Mouse (Mus musculus) right cerebral cortex, postnatal 14 days (tissue): Measurements from ENCODE around the gene Pacs1.
"Not testable (repeated sequence)": the region's sequence is repeated elsewhere in the genome, so short reads cannot be mapped to it uniquely, and the experiment has no call there.

Experiments used
- DNase-seq: peaks from one replicate; pipeline ENCODE4 v3.0.0; 2022

Pacs1 gene

DNA sequence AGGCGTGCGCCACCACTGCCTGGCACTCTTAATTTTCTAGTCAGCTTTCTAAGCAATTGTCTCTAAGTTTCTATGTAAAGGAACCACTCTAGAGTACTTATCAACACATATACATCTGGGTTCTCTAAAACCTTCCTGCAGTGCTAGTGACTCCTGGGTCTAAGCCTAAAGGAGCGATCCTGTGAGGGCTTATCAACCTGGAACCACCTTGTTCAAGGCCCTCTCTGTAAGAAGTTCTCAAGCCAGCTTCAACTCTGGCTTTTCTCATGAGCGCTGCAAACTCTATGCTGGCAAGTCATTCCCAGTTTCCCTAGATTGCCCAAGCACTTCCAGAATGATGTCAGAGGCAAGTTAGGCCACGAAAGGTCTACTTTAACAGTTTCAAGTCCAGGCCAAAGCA, 5.9 kb downstream of the Pacs1 start:
- no peak for DNase-seq

DNA sequence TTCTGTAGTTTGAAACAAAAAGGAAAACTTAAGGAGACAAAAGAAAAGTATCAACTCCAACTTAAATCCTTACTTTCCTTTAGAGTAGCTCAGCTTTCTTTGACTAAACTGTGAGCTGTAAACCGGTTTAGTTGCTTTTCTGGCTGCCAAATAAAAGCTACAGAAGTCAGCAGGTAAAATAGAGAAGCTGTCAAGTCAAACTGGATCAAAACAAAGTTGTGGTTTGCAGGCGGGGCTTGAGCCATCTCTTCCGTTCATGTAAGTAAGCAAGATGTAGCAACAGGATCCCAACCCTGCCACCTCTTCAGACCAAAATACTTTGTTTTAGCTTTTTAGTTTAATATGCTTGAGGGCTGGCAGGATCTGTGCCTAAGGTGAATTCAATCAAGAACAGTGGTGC, 15.8 kb downstream of the Pacs1 start:
- no peak for DNase-seq

DNA sequence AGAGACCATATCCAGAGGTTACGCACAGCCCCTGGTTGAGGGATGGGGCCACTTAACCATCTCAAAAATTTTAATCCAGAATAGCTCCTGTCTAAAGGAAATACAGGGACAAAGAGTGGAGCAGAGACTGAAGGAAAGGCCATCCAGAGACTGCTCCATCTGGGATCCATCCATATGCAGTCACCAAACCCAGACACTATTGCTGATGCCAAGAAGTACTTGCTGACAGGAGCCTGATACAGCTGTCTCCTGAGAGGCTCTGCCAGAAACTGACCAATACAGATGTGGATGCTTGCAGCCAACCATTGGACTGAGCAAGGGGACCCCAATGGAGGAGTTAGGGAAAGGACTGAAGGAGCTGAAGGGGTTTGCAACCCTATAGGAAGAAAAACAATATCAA, 35.9 kb downstream of the Pacs1 start:
- not testable (repeated sequence) for DNase-seq

DNA sequence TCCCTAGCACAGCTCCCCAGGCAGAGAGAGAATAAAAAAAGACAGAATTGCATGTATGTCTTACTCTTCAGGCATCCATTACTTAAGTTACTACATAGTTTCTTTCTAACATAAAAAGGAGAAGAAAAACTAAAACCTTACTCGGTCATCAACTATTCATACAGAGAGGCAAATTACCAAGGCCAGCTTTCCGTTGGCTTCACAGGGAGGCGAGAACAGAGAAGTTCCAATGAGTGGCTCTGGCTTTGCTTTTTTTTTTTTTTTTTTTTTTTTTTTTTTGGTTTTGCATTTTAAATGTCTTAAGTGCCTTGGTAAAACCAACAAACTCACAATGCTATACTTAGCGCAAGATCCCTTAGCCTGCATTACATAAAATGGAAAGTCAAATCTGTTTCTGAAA, 40.2 kb downstream of the Pacs1 start:
- DNase-seq, result no peak

DNA sequence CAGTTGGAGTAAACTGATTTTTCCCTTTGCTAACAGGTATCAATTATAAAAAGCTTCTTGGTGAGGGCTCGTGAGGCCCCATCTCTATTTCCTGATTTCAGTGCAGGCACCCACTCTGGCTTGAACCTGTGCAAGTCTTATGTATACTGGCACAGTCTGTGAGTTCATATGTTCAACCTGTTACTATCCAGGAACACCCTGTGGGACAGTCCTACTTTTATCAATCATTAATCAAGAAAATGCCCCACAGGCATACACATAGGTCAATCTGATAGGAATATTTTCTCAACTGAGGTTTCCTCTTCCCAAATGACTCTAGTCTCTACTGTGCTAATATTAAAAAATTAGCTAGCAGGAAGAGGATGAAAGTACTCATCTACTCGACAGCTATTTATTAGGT, 42.8 kb downstream of the Pacs1 start:
- DNase-seq, result no peak

DNA sequence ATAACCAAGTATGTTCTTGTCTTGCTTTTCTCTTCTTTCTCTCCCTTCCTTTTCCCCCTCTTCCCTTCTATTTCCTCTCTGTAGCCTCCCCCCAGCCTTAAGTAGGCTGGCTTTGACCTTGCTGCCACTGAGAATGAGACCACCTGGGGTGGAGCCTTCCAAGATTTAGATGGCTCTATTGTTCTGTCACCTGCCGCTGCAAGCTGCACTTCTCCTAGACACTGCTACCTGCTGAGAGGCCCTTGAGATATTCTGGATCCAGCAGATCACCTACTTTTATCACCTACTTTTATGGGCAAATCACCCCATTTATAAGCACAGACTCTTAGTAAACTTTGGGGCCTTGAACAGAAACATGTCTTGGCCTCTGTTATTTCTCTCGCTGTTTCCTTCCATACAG, 48.3 kb downstream of the Pacs1 start:
- DNase-seq, result no peak

DNA sequence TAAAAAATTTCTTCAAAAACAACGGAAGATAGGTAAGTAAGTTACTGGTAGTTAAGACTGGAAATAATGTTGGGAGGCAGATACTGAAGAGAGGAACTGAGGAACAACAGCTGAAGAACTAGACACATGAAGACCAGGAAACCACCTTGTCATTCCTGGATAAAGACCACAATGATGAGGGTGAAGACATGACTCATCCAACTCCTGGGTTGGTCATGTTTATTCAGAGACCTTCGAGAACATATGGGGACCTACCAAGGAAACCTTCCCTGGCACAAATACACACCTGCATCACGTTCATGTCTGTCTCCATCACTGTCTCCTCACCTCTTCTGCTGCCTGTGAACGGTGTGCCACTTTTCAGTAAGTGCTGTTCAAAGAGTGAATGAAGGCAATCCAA, 48.8 kb downstream of the Pacs1 start:
- DNase-seq, result no peak

DNA sequence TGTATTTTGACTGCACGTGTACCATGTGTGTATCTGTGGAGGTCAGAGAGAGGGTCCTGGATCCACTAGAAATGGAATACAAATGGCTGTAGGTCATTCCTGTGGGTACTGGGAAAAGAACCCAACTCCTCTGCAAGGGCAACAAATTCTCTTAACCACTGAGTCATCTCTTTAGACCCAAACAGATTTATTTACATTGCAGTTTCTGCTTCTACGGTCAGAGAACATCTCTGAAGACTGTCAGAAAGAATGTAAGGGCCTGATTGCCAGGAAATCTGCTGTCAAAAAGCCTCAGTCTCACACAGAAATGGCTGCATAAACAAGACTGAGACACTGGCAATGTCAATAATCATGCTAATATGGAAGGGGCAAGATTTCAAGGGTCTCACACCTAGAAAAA, 51.0 kb downstream of the Pacs1 start:
- DNase-seq, result no peak

DNA sequence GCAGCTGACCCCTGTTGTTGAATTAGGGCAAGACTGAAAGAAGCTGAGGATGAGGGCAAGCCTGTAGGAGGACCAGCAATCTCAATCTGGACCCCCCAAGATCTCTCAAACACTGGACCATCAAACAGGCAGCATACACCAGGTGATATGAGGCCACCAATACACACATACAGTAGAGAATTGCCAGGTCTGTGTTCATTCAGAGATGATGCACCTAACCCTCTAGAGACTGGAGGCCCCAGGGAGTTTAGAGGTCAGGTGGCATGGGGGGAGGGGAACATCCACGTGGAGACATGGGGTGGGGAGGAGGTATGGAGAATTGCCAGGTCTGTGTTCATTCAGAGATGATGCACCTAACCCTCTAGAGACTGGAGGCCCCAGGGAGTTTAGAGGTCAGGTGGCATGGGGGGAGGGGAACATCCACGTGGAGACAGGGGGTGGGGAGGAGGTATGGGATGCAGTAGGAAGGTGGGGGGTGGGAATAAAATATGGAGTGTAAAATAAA, 51.6 kb downstream of the Pacs1 start:
- not testable (repeated sequence) for DNase-seq

DNA sequence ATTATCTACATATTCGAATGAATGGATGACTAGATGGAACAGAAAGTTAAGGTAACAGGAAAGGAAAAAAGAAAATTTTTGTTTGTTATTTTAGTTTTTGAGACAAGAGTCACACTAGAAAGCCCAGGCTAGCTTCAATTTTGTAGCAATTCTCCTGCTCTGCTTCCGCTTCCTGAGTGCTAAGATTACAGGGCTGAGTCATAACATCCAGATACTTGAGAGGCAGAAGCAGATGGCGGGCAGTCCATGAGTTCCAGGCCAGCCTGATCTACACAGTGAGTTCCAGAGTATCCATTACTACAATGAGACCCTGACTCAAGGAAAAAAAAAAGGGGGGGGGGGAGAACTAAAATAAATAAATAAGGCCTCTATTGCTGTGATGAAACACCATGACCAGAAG, 52.5 kb downstream of the Pacs1 start:
- DNase-seq, result no peak

DNA sequence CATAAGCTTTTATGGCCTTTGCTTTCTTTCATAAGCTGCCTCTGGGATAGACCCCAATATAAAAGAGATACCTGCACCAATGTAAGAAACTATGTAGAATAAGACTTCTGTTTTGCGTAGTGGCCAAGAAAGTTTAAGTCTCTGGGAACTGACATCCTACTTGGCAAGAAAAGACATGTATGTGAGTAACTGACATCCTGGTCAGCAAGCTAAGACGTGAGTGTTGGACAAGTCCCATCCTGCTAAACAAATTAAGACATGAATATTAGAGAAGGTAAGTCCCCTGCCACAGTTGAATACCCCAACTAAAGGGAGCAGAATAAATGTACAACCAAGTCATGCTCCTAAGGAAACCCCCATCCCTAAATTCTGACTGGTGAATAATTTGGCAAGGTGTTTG, 71.2 kb downstream of the Pacs1 start:
- DNase-seq, result no peak

DNA sequence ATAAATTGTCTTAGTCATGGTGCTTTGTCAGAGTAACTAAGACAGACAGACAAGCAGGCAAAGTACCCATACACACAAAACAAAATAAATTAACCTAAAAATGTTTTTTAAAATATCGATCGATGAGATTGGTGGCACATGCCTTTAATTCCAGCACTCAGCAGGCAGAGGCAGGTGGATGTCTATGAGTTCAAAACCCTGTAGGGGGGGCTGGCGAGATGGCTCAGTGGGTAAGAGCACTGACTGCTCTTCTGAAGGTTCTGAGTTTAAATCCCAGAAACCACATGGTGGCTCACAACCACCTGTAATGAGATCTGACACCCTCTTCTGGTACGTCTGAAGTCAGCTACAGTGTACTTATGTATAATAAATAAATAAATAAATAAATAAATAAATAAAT, 72.3 kb downstream of the Pacs1 start:
- not testable (repeated sequence) for DNase-seq

DNA sequence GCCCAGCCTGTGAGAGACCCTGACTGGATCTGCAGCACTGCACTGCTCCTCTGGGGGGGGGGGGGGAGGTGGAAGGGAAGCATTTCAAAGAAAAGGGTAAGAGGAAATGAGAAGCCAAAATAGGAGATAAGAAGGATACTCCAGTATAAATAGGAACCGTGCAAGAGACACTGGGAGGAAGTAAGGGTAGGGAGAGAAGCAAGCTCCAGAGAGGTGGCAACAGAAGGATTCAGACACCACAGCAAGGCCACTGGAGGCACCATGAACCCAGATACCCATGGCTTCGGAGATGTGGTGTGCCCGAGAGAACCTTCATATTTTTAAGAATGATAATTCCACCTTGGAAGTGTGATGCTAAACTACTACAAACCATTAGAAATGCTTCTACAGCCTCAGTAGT, 74.4 kb downstream of the Pacs1 start:
- DNase-seq, result no peak

DNA sequence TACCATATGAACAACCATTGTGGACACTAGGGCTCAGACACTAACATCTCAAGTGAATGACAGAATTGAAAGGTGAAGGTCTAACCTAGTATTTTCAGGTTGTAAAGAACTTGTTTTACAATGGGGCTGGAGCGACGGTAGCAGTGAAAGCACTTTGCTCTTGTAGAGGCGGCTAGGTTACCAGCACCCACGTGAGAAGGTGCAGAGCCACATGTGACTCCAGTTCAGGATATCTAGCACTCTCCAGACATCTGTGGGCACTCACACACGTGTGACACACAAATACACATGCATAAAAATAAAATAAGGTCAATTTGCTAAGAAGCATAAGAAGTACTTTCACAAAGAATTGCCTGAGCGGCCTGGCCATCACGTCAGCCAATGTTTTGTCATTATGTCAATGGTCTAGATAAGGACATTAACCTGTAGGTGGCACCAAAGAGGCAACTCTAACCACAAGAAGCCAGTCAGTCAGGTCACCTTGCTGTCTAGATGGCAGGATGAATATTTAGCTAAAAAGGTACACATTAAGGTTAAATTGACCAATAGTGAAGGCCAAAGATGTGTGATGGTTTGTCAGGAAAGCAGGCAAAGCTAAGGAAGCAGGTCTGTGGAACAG, 77.4 kb downstream of the Pacs1 start:
- no peak for DNase-seq

DNA sequence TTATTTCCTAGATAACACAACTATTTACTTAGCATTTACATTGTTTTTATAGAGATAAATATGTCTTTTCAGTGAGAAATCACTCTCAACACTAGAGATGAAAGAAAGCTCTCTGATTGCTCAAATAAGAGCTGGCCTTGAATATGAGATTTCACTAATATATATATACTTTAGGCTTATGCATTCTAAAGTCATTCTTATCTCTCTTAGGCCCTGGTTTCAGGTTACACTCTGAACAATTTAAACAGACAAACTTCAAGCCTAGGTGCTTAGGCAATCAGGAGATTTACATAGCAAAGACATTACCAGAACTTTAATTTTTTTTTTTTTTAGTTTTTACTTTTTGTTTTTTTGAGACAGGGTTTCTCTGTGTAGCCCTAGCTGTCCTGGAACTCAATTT, 80.5 kb downstream of the Pacs1 start:
- no peak for DNase-seq

DNA sequence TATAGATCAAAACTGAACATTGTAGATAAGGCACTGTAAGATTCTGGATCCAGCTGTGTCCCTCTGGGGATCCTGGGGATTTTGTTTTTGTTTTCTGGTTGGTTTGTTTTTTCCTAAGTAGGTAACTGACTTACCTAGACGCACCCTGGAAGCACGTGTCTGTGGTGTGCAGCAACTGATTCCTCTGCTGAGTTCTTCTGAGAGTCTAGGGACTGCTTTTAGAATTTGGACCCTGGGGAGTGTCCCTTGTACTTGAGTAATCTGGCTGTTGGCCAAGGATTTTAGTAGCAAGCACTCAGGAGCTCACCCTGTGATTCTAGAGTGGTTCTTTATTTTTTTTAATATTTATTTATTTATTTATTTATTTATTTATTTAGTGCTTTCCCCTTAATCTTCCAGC, 85.5 kb downstream of the Pacs1 start:
- no peak for DNase-seq

DNA sequence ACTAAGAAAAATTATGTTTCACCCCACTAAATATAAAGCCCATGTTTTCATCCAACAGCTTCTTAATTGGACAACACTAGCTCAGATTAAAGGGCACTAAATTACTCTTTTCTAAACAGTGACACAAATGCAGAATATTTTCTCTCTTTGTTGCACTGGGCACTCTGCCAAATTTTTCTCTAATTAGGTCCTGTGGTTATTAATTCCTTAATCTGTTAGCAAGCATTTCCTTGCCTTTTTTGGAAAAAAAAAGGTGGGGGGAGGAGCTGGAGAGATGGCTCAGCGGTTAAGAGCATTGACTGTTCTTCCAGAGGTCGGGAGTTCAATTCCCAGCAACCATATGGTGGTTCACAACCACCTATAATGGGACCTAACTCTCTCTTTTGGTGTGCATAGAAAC, 91.0 kb downstream of the Pacs1 start:
- no peak for DNase-seq

DNA sequence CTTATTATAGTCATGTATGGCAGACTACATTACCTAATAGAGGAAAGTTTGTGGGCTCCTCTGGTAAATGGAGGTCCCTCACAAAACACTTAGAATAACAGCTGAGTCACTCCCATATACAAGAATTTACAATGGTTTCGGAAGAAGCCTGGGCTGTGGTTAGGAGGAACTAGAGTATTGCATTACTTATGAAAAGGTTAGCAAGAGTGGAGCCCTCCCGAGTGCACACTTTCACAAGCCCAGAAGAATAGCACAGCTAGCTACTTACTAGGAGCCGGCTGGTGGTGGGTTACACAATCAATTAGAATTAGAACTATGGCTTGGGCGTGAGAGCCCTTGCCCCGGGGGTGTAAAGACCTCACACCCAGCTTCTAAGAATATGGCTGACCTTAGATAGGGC, 94.3 kb downstream of the Pacs1 start:
- DNase-seq, result no peak

DNA sequence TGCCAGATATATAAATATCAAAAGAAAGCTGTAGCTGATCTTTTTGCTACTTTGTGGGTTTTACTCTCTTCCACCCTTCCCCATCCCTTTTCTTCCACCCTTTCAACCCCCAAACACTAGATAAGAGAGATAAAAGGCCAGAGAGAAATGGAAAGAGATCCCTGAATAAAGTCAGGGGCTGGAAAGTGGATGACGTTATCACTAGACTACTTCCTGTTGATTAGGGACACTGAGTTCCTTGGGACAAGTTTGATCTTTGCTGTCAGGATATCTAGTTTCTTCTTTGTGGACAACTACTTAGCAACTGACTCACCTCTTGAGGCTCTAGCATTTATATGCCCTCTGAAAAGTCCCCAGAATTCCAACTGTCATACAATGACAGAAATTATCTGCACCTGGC, 102.5 kb downstream of the Pacs1 start:
- no peak for DNase-seq

DNA sequence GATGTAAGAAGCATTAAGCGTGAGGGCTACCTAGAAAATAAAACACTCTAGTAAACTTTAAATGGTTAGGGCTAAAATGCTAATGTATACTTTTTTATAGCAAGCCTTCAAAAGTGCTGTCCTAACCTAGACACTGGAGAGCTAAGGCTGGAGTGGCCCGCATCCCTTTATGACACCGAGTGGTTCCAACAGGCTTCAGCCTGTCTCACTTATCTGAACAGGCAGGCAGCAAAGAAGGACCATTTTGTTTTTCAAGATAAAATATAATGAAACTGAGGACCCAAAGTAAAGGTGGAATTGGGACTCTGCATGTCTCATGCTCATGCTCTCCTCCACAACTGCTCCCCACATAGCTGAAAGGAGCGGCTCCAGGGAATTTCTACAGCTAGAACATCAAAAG, 105.4 kb downstream of the Pacs1 start:
- no peak for DNase-seq

DNA sequence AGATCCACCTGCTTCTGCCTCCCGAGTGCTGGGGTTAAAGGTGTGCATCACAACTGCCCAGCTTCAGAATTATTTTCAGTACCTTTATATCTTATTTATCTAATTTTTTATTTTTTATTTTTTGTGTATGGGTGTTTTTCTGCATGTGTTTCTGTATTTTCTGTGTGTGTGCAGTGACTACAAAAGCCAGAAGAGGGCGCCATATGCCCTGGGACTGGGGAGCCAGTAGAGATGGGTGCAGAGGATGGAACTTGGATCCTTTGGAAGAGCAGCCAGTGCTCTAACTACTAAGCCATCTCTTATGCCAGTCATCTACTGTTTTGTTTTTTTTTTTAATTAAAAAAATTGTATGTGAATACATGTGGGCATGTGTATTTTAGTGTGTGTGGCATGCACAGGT, 108.5 kb downstream of the Pacs1 start:
- DNase-seq, result no peak

DNA sequence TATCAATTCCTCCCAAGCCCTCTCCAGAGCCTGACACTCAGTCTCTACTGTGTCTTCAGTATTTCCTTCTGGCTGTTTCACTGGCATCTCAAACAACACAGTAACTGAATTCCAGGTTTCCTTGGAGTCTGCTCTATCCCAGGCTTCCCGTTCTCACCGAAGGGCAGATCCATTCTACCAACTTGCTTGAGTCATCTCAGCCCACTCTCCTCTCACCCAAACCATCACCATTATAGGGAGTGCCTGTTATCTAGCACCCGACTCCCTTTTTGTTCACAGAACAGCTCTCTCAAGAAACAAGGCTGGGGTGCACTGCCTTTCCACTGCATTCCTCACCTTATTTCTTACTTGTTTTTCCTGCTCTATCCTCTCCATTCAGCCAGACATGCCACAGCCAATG, 111.0 kb downstream of the Pacs1 start:
- DNase-seq, result no peak

DNA sequence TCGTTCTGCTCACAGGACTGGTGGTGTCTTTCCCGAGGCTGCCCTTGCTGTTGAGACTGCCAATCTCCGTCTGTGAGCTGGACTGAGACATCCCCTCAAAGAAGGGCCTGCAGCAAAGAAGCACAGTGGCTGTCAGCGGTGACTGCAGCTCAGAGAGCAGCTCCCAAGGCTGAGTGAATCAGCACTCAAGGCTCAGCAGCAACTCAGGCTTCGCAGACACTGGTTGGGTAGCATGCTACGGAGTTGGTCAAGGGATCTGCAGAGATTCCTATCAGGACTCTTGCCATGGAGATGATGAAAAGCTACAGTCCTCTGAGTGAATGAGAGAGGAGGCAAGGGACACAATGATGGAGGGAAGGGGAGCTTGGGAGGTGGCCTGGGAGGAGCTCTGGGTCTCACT, 120.7 kb downstream of the Pacs1 start:
- DNase-seq, result no peak

DNA sequence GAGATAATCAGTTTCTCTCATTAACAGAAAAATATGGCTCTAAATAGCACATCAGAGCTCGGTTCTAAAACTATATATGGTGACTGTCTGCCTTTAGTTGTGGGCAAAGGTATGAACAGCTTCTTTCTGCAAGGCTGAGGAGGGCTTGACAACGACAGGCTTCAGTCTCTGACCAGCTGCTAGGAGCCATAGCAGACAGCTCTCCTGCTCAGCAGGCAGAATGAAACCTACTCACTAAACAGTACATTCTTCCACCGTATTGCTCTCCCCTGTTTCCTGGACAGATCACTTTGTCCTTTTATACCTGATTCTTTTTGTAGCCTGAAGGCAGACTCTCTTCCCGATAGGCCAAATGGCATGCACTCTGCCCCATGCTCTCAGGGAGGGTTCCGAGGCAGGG, 121.2 kb downstream of the Pacs1 start:
- no peak for DNase-seq

DNA sequence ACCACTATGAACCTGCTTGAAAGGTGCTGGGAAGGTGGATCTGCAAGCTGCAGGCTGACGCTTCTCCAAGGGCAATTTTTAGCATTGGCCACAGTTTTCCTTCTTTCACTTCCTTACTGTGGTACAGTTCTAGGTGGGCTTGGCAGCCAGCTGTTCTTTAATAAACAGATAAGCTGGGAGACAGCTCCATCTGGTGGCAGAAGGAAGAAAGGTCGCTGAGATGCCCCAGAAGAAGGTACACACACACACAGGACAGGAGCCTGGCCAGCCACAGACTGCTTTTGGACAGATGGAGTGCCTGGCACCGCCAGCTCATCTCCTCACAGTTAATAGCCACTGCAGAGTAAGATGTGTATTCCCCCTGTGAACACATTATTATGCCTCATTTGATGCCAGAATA, 121.6 kb downstream of the Pacs1 start:
- peak; percentile 70 for DNase-seq

DNA sequence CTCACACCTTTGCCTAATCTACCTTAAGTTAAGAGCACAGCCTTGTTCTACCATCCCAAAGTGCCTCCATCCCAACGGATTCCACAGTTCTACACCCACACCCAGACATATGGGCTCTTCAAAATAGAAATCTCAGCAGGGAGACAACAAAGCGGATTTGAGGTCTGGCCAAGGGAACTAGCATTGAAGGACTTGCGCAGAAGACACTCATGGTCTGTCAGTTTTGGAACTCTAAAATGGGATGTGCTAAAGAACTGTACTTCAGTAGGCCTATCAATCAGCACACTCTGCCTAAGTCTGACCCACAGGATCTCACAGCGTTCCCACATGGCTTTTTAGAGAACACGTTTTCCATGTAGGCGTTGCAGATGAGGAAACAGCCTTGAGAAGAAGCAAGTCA, 122.6 kb downstream of the Pacs1 start:
- no peak for DNase-seq
